Mouse (Mus musculus): ENCODE measurements around the gene Tex35.

GRCm38 (mm10) chr1:157144621-157145020 lies 36.1 kb upstream of the Tex35 start:
- no peak for TF ChIP-seq CTCF (IDR thresholded peaks at IDR 0.05; ENCODE audit: low read depth, low read length)
- no peak for TF ChIP-seq POLR2A (IDR thresholded peaks at IDR 0.05; ENCODE audit: extremely low read depth, insufficient read depth, low read length)
